33 mouse cellular contexts compared by ENCODE assay signal in the genomic region with DNA sequence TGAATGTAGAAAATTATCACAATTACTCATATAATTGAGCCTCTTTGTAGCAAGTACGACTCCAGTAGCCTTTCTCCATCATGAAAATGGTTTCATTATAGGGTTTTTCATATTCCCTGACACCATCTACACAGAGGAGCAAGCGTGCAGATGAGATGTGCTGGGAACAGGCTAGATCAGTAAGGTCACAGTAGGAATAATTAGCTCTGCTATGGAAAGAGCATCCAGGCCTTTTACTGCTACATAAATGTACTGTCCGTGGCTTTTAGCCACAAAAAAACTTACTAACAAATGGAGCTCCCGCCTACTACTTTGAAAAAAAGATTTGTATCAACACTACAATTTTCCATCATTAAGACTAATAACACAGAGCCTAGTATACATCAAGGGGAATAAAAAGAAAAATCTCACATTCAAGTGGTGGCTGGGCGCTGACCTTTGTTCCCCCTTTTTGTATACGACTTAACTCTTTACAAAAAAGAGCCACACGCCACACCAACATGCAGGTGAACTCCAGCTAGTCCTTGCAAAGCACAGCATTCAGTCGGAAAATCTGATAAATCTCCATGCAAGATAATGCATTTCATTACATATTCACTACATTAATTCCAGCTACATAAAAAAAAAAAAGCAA. TPM values are rescaled to one million over a fixed set of nuclear protein-coding genes. Genes with fewer than 3 reads are reported as not detected.
DNase-seq lines count a peak whose midpoint lies in the region; ATAC-seq lines count a peak whose summit lies in the region.
"Had no signal": no experiment of that assay in that cellular context is flagged by ENCODE, and none has a peak within 500 bp of the region (broad histone marks: within the 10 kb centered on the region; RNA-seq: fewer than 3 reads in every experiment).

No protein-coding gene starts in this region.

- 0 out of 2 replicates have a peak overlapping the region, but pooled peaks have one; percentile 0 for H3K4me2 ChIP-seq in forebrain, embryonic 15.5 days (replicated peaks)
- H3K4me2 ChIP-seq: embryonic facial prominence, embryonic 13.5 days; heart, embryonic 15.5 days; hindbrain, embryonic 12.5 days; liver, embryonic 12.5 days; midbrain, embryonic 13.5 days; neural tube, embryonic 13.5 days had no signal

- 23% methylated on average over 8 of the region's 8 CpGs for WGBS in forebrain, embryonic 15.5 days

- H3K4me3 ChIP-seq in forebrain, embryonic 15.5 days, result no peak overlapping the region
- H3K4me3 ChIP-seq: embryonic facial prominence, embryonic 13.5 days; erythroblast, embryonic 14.5 days; heart, embryonic 15.5 days; hindbrain, embryonic 12.5 days; liver, embryonic 12.5 days; midbrain, embryonic 13.5 days; neural tube, embryonic 13.5 days had no signal

- no peak overlapping the region for H3K9ac ChIP-seq in forebrain, embryonic 15.5 days (replicated peaks)
- H3K9ac ChIP-seq: embryonic facial prominence, embryonic 13.5 days; heart, embryonic 15.5 days; hindbrain, embryonic 12.5 days; liver, embryonic 12.5 days; liver, postnatal 0 days; midbrain, embryonic 13.5 days; neural tube, embryonic 13.5 days had no signal

- peak; percentile 92 for ATAC-seq in forebrain, embryonic 15.5 days (replicated peaks)
- ATAC-seq: activated CD4-positive, CD25-positive, alpha-beta regulatory T cell, adult 4 months; liver, embryonic 12.5 days; liver, postnatal 0 days; midbrain, embryonic 13.5 days had no signal

- H3K36me3 ChIP-seq in forebrain, embryonic 15.5 days, result no peaks in the 10 kb centered on the region
- H3K36me3 ChIP-seq: embryonic facial prominence, embryonic 13.5 days; heart, embryonic 15.5 days; hindbrain, embryonic 12.5 days; liver, embryonic 12.5 days; midbrain, embryonic 13.5 days; neural tube, embryonic 13.5 days had no signal

- H3K27ac ChIP-seq in forebrain, embryonic 15.5 days (replicated peaks), result peak overlapping the region; percentile 85
- H3K27ac ChIP-seq: embryonic facial prominence, embryonic 13.5 days; heart, embryonic 15.5 days; hindbrain, embryonic 12.5 days; kidney, postnatal 0 days; liver, embryonic 12.5 days; midbrain, embryonic 13.5 days; neural tube, embryonic 13.5 days had no signal

- no peaks in the 10 kb centered on the region for H3K9me3 ChIP-seq in forebrain, embryonic 15.5 days
- H3K9me3 ChIP-seq: embryonic facial prominence, embryonic 13.5 days; heart, embryonic 15.5 days; hindbrain, embryonic 12.5 days; liver, embryonic 12.5 days; midbrain, embryonic 13.5 days; neural tube, embryonic 13.5 days had no signal

- H3K4me1 ChIP-seq in forebrain, embryonic 15.5 days, result peaks cover 37% of the 10 kb centered on the region
- H3K4me1 ChIP-seq: heart, embryonic 15.5 days; liver, embryonic 12.5 days had no signal

- H3K27me3 ChIP-seq in forebrain, embryonic 15.5 days, result peaks cover 9% of the 10 kb centered on the region; the same call in 1 of the 2 replicates
- H3K27me3 ChIP-seq: CH12.LX had no signal

- DNase-seq in embryo, embryonic 10.5 days (ENCODE audit: low spot score), result peak; percentile 41
- no peak for DNase-seq in embryo, embryonic 10 days (ENCODE audit: low spot score)
- DNase-seq in retina, embryonic 14.5 days (ENCODE audit: low spot score), result peak; percentile 2
- DNase-seq in retina, postnatal 1 day, result no peak
- no peak for DNase-seq in right cerebral cortex, postnatal 14 days
- no peak for DNase-seq in left cerebral cortex, adult 8-10 months (ENCODE audit: low spot score in 2 of 2)
- no peak for DNase-seq in right cerebral cortex, postnatal 4 days
- DNase-seq: adrenal gland, adult 2 months; adrenal gland, postnatal 36 days; cerebellum, adult 2 months; cerebellum, postnatal 25 days; gastrocnemius, postnatal 36 days; kidney, adult 8-10 months; kidney, postnatal 4 days; left cerebral cortex, postnatal 4 days; liver, postnatal 0 days; lung, postnatal 36 days; thymus, adult 2 months; thymus, postnatal 36 days had no signal

RNA-seq across cellular contexts. Expression of gene Dlx1, which starts 10.3 kb away (rescaled TPM):
- 284 and 297 TPM in 2 replicates for polyA plus RNA-seq in forebrain, embryonic 15.5 days (2015; fragmentation: Nextera tagmentation; extraction: Ambion mirVana)
- 10 to 100 TPM; 17.8 to 23.6 (median 19.4) TPM for total RNA-seq in left cerebral cortex, adult 8-10 months (2022)
- total RNA-seq: gastrocnemius, postnatal 36 days; megakaryocyte, adult 5-6 weeks had no signal
- polyA plus RNA-seq: activated CD4-positive, CD25-positive, alpha-beta regulatory T cell, adult 4 months; kidney, postnatal 0 days had no signal

RNA-seq across cellular contexts. Expression of gene Dlx2, which starts 29.0 kb away (rescaled TPM):
- 67.5 and 67.8 TPM in 2 replicates for polyA plus RNA-seq in forebrain, embryonic 15.5 days (2015; fragmentation: Nextera tagmentation; extraction: Ambion mirVana)
- 1 to 10 TPM; 4.8 to 8.6 (median 6.8) TPM for total RNA-seq in left cerebral cortex, adult 8-10 months (2022)
- total RNA-seq: CH12.LX; gastrocnemius, postnatal 36 days; heart, adult 8-10 months; heart, postnatal 25 days; megakaryocyte, adult 5-6 weeks had no signal
- polyA plus RNA-seq: activated CD4-positive, CD25-positive, alpha-beta regulatory T cell, adult 4 months; cerebellum, adult 2 months; kidney, postnatal 0 days; liver, postnatal 0 days had no signal

Comparison
In these comparisons a context has a peak if more than half of its experiments do, and no peak if none do; other contexts are left out.
1. DNase-seq: peak in embryo, embryonic 10.5 days (single experiment) and retina, embryonic 14.5 days (single experiment); none in embryo, embryonic 10 days (single experiment), retina, postnatal 1 day (single experiment), right cerebral cortex, postnatal 14 days (single experiment), left cerebral cortex, adult 8-10 months (0 of 2) and right cerebral cortex, postnatal 4 days (single experiment).